Mouse (Mus musculus): Measurements from ENCODE around the gene Tob2. TPM values are rescaled to one million over a fixed set of nuclear protein-coding genes. Genes with fewer than 3 reads are reported as not detected.

The Tob2 gene
- total and polyA plus RNA-seq, 2 experiments from 2014 or later = 18.2 to 19.2 TPM

- Histone ChIP-seq H3K9ac (replicated peaks; ENCODE audit: low read depth, low read length) (no peak overlapping the region), H3K4me1 (ENCODE audit: control insufficient read depth, insufficient read depth) (peaks cover 9% of the 10 kb centered on the region; the same call in 1 of the 2 replicates), H3K27me3 (ENCODE audit: control insufficient read depth, insufficient read depth, low read length) (no peaks in the 10 kb centered on the region), H3K9me3 (replicated peaks; ENCODE audit: control insufficient read depth, low read length) (no peaks in the 10 kb centered on the region), H3K4me2 (ENCODE audit: low read depth, low read length) (no peak overlapping the region), H3K27ac (ENCODE audit: low read depth) (no peak overlapping the region), H3K4me3 (ENCODE audit: low read depth, low read length) (no peak overlapping the region), H3K36me3 (replicated peaks; ENCODE audit: control insufficient read depth, insufficient read depth, low read length) (peaks cover 69% of the 10 kb centered on the region)
- DNase-seq (ENCODE audit: low spot score) = no peak
- ATAC-seq (ENCODE audit: insufficient read depth, low read depth) = no peak
- WGBS = 51% methylated on average over 2 of the region's 2 CpGs
- TF ChIP-seq CTCF (IDR thresholded peaks at IDR 0.05; ENCODE audit: low read depth) (no peak), EP300 (IDR thresholded peaks at IDR 0.05; ENCODE audit: low read depth) (no peak)
Observed at GRCm38 (mm10) chr15:81896407-81896806, 37.8 kb upstream of the Tob2 start.

GRCm38 (mm10) chr15:81894002-81894401, 35.4 kb upstream of the Tob2 start:
- 63% methylated on average over 1 of the region's 1 CpGs for WGBS

GRCm38 (mm10) chr15:81891822-81892580, 33.4 kb upstream of the Tob2 start:
- H3K36me3 ChIP-seq (replicated peaks; ENCODE audit: control insufficient read depth, insufficient read depth, low read length) = peaks cover 75% of the 10 kb centered on the region
- ATAC-seq (ENCODE audit: insufficient read depth, low read depth) (no peak), DNase-seq (ENCODE audit: low spot score) (no peak)
- no peaks in the 10 kb centered on the region for H3K9me3 ChIP-seq (replicated peaks; ENCODE audit: control insufficient read depth, low read length)
- H3K9ac ChIP-seq (replicated peaks; ENCODE audit: low read depth, low read length) = no peak overlapping the region
- TF ChIP-seq EP300 (IDR thresholded peaks at IDR 0.05; ENCODE audit: low read depth) (no peak), CTCF (IDR thresholded peaks at IDR 0.05; ENCODE audit: low read depth) (no peak)
- H3K4me2 ChIP-seq (ENCODE audit: low read depth, low read length) = no peak overlapping the region
- 0 out of 2 replicates have a peak, but pooled peaks cover 3% of the 10 kb centered on the region for H3K4me1 ChIP-seq (ENCODE audit: control insufficient read depth, insufficient read depth)
- no peak overlapping the region for H3K27ac ChIP-seq (ENCODE audit: low read depth)
- 81% methylated on average over 8 of the region's 8 CpGs for WGBS
- no peak overlapping the region for H3K4me3 ChIP-seq (ENCODE audit: low read depth, low read length)
- H3K27me3 ChIP-seq (ENCODE audit: control insufficient read depth, insufficient read depth, low read length) = no peaks in the 10 kb centered on the region

More at GRCm38 (mm10) chr15:81894002-81894401, 35.4 kb upstream of the Tob2 start:
- no peak for ATAC-seq (ENCODE audit: insufficient read depth, low read depth)
- Histone ChIP-seq H3K27ac (ENCODE audit: low read depth) (no peak overlapping the region), H3K27me3 (ENCODE audit: control insufficient read depth, insufficient read depth, low read length) (no peaks in the 10 kb centered on the region), H3K4me3 (ENCODE audit: low read depth, low read length) (no peak overlapping the region), H3K4me2 (ENCODE audit: low read depth, low read length) (no peak overlapping the region), H3K9ac (replicated peaks; ENCODE audit: low read depth, low read length) (no peak overlapping the region), H3K9me3 (replicated peaks; ENCODE audit: control insufficient read depth, low read length) (no peaks in the 10 kb centered on the region), H3K36me3 (replicated peaks; ENCODE audit: control insufficient read depth, insufficient read depth, low read length) (peaks cover 72% of the 10 kb centered on the region), H3K4me1 (ENCODE audit: control insufficient read depth, insufficient read depth) (peaks cover 4% of the 10 kb centered on the region; the same call in 1 of the 2 replicates)
- no peak for TF ChIP-seq CTCF (IDR thresholded peaks at IDR 0.05; ENCODE audit: low read depth)
- TF ChIP-seq EP300 (IDR thresholded peaks at IDR 0.05; ENCODE audit: low read depth) = no peak
- DNase-seq (ENCODE audit: low spot score) = no peak

- Histone ChIP-seq H3K4me3 (ENCODE audit: low read depth, low read length) (no peak overlapping the region), H3K4me1 (ENCODE audit: control insufficient read depth, insufficient read depth) (0 out of 2 replicates have a peak, but pooled peaks cover 3% of the 10 kb centered on the region), H3K27ac (ENCODE audit: low read depth) (no peak overlapping the region), H3K36me3 (replicated peaks; ENCODE audit: control insufficient read depth, insufficient read depth, low read length) (peaks cover 68% of the 10 kb centered on the region), H3K9me3 (replicated peaks; ENCODE audit: control insufficient read depth, low read length) (no peaks in the 10 kb centered on the region), H3K4me2 (ENCODE audit: low read depth, low read length) (no peak overlapping the region), H3K27me3 (ENCODE audit: control insufficient read depth, insufficient read depth, low read length) (no peaks in the 10 kb centered on the region), H3K9ac (replicated peaks; ENCODE audit: low read depth, low read length) (no peak overlapping the region)
- no peak for DNase-seq (ENCODE audit: low spot score)
- ATAC-seq (ENCODE audit: insufficient read depth, low read depth) = no peak
- WGBS = 78% methylated on average over 7 of the region's 7 CpGs
- TF ChIP-seq CTCF (IDR thresholded peaks at IDR 0.05; ENCODE audit: low read depth) (no peak), EP300 (IDR thresholded peaks at IDR 0.05; ENCODE audit: low read depth) (no peak)
Observed at GRCm38 (mm10) chr15:81891140-81891802, 32.7 kb upstream of the Tob2 start.

- Histone ChIP-seq H3K4me3 (ENCODE audit: low read depth, low read length) (no peak overlapping the region), H3K9me3 (replicated peaks; ENCODE audit: control insufficient read depth, low read length) (no peaks in the 10 kb centered on the region), H3K4me1 (ENCODE audit: control insufficient read depth, insufficient read depth) (0 out of 2 replicates have a peak, but pooled peaks cover 3% of the 10 kb centered on the region), H3K36me3 (replicated peaks; ENCODE audit: control insufficient read depth, insufficient read depth, low read length) (peaks cover 51% of the 10 kb centered on the region), H3K4me2 (ENCODE audit: low read depth, low read length) (no peak overlapping the region), H3K9ac (replicated peaks; ENCODE audit: low read depth, low read length) (no peak overlapping the region), H3K27ac (ENCODE audit: low read depth) (no peak overlapping the region), H3K27me3 (ENCODE audit: control insufficient read depth, insufficient read depth, low read length) (no peaks in the 10 kb centered on the region)
- WGBS = 77% methylated on average over 7 of the region's 7 CpGs
- DNase-seq (ENCODE audit: low spot score) = no peak
- TF ChIP-seq CTCF (IDR thresholded peaks at IDR 0.05; ENCODE audit: low read depth) (no peak), EP300 (IDR thresholded peaks at IDR 0.05; ENCODE audit: low read depth) (no peak)
- ATAC-seq (ENCODE audit: insufficient read depth, low read depth) = no peak
Observed at GRCm38 (mm10) chr15:81889175-81889574, 30.6 kb upstream of the Tob2 start.

All from heart, postnatal 0 days (tissue).